Mouse (Mus musculus) thymus, postnatal 36 days (tissue): ENCODE data around the gene Cdk5r1.

Experiments used
- DNase-seq, 2 experiments: peaks; one replicate each; pipeline ENCODE4 v3.0.0; 2022; ENCODE audit warnings: mixed read lengths in 2 of 2

Gene Cdk5r1

GRCm38 (mm10) chr11:80504519-80505385 lies 27.9 kb downstream of the Cdk5r1 start:
- peak in 1 of 2 experiments; percentile 54 for DNase-seq

GRCm38 (mm10) chr11:80505581-80505980 lies 28.8 kb downstream of the Cdk5r1 start:
- DNase-seq, result no peak

DNA sequence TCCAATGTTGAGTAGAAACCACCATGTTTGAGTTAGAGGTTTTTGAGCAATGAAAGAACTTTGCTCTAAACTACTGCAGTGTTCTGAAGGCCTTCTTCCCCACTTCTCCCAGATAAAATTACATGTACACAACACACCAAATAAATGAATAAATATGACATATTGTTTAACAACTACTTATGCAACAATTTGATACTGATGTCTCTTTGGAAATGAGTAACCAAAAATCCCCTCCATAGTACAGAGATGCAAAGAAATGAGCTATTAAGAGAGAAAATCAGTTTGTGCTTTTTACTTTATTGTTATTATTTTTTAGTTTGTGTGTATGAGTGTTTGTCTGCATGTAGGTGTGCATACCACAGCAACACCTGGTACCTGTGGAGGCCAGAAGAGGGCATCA lies 29.7 kb downstream of the Cdk5r1 start:
- DNase-seq, result no peak

DNA sequence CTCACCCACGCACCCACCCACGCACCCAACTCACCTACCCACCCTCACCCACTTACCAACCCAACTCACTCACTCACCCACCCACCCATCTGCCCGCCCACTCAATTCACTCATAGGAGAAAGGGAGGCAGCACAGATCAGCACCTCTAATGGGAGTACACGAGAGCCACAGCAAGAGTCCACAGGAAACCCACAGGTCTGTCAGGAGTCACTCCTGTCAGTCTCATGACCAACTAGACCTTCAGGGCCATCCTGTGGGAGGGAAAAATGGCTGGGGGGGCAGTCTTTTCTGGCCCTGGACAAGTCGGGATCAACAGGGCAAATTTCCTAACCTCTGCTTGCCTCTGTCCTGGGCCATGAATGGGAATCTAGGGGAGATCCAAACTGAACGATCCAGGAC lies 31.0 kb downstream of the Cdk5r1 start:
- DNase-seq, result peak in 1 of 2 experiments; percentile 33

- DNase-seq, result peak; percentile 78 to 80
Observed at GRCm38 (mm10) chr11:80508361-80509175, 31.7 kb downstream of the Cdk5r1 start.

GRCm38 (mm10) chr11:80509176-80509506 lies 32.3 kb downstream of the Cdk5r1 start:
- DNase-seq, result no peak

DNA sequence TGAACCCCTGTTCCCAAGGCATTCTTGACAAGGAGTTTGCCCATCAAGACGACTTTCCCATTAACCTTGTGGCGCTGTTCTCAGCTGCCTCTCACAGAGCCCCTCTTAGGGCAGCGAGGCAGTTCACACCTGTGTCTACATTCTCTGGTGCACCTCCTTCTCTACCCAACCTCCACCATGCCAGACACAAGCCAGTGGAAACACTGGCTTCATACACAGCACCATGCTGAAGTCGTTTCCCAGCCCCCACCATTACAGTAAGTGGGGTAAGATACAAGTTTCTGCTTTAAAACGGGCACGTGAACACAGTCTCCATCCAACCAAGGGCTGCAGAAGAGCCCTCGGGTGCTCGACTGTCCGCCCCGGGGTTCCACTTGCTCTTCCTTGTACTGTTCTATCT lies 33.3 kb downstream of the Cdk5r1 start:
- DNase-seq, result peak in 1 of 2 experiments; percentile 61

GRCm38 (mm10) chr11:80512313-80513056 lies 35.7 kb downstream of the Cdk5r1 start:
- peak; percentile 54 to 73 for DNase-seq

GRCm38 (mm10) chr11:80513796-80514195 lies 37.0 kb downstream of the Cdk5r1 start:
- DNase-seq, result peak in 1 of 2 experiments; percentile 25

DNA sequence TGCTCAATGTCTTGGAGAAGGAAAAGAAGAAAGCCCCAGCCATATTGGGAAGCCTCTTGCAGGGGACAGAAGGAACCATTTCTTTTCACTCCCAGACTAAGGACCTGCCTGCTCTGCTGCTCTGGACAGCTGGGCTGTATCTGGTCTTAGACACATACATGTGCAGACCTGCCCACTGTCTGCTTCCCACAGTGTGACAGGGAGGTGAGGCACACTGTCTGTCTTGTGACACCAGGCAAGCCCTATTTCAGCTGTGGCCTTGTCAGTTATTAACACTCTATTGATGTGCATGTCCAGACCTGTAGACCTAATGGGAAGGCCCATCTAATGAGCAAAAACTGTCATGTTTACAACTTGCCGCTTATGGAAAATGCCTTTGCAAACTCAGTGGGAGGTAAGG lies 38.5 kb downstream of the Cdk5r1 start:
- DNase-seq, result no peak

GRCm38 (mm10) chr11:80515895-80516294 lies 39.1 kb downstream of the Cdk5r1 start:
- no peak for DNase-seq

GRCm38 (mm10) chr11:80518421-80519367 lies 41.9 kb downstream of the Cdk5r1 start:
- DNase-seq, result no peak

- no peak for DNase-seq
Observed at GRCm38 (mm10) chr11:80521148-80521547, 44.3 kb downstream of the Cdk5r1 start.

- DNase-seq, result no peak
Observed at GRCm38 (mm10) chr11:80522852-80523251, 46.0 kb downstream of the Cdk5r1 start.

DNA sequence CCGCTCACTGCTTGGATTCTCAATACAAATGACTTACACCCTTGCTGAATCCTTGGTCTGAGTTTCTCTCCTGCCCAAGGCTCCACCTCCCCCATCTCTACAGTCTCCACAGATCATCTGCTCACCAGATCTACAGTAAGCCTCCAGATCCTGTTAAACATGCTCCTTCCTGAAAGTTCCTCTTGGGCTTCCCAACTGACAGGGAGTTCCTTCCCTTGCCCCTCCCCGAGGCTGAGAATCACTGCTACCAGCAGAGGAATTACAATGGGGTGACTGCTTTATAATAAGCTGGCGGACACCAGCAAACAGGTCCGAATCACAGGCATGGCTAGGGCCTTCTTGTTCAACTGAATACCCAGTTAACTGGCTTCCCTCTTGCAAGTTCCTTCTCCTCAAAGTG lies 46.6 kb downstream of the Cdk5r1 start:
- no peak for DNase-seq

DNA sequence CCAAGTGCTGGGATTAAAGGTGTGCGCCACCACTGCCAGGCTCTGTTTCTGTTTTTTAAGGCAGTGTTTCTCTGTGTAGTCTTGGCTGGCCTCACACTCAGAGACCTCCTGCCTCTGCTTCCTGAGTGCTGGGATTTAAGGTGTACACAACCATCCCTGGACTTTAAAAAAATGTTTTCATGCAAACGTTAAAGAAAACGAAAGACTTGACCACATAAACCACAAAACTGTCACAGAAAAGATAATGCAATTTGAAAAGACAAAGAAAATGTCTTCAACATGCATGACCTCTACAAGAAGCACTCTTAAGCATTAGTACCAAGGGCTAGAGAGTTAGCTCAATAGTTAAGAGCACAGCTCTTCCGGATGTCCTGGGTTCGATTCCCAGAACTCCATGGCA lies 47.4 kb downstream of the Cdk5r1 start:
- no peak for DNase-seq

DNA sequence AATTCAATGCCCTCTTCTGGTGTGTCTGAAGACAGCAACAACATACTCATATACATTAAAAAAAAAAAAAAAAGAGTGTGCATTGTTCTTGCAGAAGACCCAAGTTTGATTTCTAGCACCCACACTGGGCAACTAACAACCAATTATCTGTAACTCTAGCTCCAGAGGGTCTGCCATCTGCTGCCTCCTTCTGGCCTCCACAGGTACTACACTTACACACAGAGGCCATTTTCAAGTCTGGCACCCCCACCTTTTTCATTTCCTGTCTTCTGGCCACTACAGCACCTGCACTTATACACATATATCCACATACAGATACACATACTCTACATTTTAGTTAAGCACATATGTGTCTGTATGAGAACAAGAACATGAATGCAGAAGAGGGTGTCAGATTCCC lies 50.9 kb downstream of the Cdk5r1 start:
- DNase-seq, result peak; percentile 36 to 37

GRCm38 (mm10) chr11:80529149-80529548 lies 52.3 kb downstream of the Cdk5r1 start:
- no peak for DNase-seq
